Mouse (Mus musculus) T-cell, adult 2 months (primary cell): Measurements from ENCODE around the gene Igsf9.
A peak's percentile ranks its signal among the peaks of the same experiment; 100 is the strongest.

Experiments
- DNase-seq: peaks from one replicate; pipeline ENCODE4 v3.0.0; 2022; ENCODE audit warnings: low spot score

The Igsf9 gene

GRCm38 (mm10) chr1:172468301-172468877, 13.2 kb upstream of the Igsf9 start:
- no peak for DNase-seq

GRCm38 (mm10) chr1:172469373-172469772, 12.2 kb upstream of the Igsf9 start:
- no peak for DNase-seq

- DNase-seq: no peak
Measured at GRCm38 (mm10) chr1:172469810-172470448, 11.7 kb upstream of the Igsf9 start.

- no peak for DNase-seq
Measured at GRCm38 (mm10) chr1:172472909-172473308, 8.7 kb upstream of the Igsf9 start.

- no peak for DNase-seq
Measured at GRCm38 (mm10) chr1:172474196-172474595, 7.4 kb upstream of the Igsf9 start.

GRCm38 (mm10) chr1:172475054-172475741, 6.4 kb upstream of the Igsf9 start, which contains the start of gene Slamf9:
TSS of gene Slamf9 (plus strand) at chr1:172475358.
- DNase-seq: no peak

- DNase-seq: no peak
Measured at GRCm38 (mm10) chr1:172478020-172478419, 3.6 kb upstream of the Igsf9 start.

- no peak for DNase-seq
Measured at GRCm38 (mm10) chr1:172480376-172480775, 1.2 kb upstream of the Igsf9 start.

- no peak for DNase-seq
Measured at GRCm38 (mm10) chr1:172481111-172481510, 477 bp upstream of the Igsf9 start.

GRCm38 (mm10) chr1:172482518-172483360, 1.2 kb downstream of the Igsf9 start:
- DNase-seq: no peak

GRCm38 (mm10) chr1:172483361-172483660, 1.7 kb downstream of the Igsf9 start:
- no peak for DNase-seq

- DNase-seq: no peak
Measured at GRCm38 (mm10) chr1:172484236-172484635, 2.6 kb downstream of the Igsf9 start.

GRCm38 (mm10) chr1:172484671-172485070, 3.1 kb downstream of the Igsf9 start:
- no peak for DNase-seq

- DNase-seq: no peak
Measured at GRCm38 (mm10) chr1:172485821-172486220, 4.2 kb downstream of the Igsf9 start.

- no peak for DNase-seq
Measured at GRCm38 (mm10) chr1:172486236-172486635, 4.6 kb downstream of the Igsf9 start.

- no peak for DNase-seq
Measured at GRCm38 (mm10) chr1:172486651-172487050, 5.1 kb downstream of the Igsf9 start.

- no peak for DNase-seq
Measured at GRCm38 (mm10) chr1:172487859-172488258, 6.3 kb downstream of the Igsf9 start.

GRCm38 (mm10) chr1:172488831-172489230, 7.2 kb downstream of the Igsf9 start:
- DNase-seq: no peak

GRCm38 (mm10) chr1:172489585-172490250, 8.1 kb downstream of the Igsf9 start:
- no peak for DNase-seq

- peak; percentile 61 for DNase-seq
Measured at GRCm38 (mm10) chr1:172490261-172490661, 8.7 kb downstream of the Igsf9 start.

GRCm38 (mm10) chr1:172492047-172492446, 10.5 kb downstream of the Igsf9 start:
- no peak for DNase-seq

GRCm38 (mm10) chr1:172493516-172493915, 11.9 kb downstream of the Igsf9 start:
- no peak for DNase-seq
